Mouse (Mus musculus): ENCODE results near the gene Slc44a5.
"Not testable (repeated sequence)": the region's sequence is repeated elsewhere in the genome, so short reads cannot be mapped to it uniquely, and the experiment has no call there.

Gene Slc44a5

DNA sequence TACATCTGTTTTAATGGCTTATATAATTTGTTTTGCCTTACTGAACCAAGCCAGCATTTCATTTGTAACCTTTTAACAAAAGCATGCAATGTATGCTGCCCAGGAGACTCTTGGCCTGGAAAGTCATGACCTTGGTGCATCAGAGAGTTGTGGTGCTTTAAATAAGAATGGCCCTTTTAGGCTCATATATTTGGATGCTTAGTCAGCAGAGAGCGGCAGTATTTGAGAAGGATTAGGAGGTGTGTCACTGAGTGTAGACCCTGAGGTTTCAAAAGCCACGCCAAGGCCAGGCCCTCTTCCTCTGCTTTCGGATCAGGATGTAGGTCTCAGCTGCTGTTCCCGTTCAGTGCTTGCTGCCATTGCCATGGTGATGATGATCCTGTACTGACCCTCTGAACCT is 3.8 kb upstream of the Slc44a5 start:
- DNase-seq (ENCODE audit: low spot score in 2 of 2), result no peak

DNA sequence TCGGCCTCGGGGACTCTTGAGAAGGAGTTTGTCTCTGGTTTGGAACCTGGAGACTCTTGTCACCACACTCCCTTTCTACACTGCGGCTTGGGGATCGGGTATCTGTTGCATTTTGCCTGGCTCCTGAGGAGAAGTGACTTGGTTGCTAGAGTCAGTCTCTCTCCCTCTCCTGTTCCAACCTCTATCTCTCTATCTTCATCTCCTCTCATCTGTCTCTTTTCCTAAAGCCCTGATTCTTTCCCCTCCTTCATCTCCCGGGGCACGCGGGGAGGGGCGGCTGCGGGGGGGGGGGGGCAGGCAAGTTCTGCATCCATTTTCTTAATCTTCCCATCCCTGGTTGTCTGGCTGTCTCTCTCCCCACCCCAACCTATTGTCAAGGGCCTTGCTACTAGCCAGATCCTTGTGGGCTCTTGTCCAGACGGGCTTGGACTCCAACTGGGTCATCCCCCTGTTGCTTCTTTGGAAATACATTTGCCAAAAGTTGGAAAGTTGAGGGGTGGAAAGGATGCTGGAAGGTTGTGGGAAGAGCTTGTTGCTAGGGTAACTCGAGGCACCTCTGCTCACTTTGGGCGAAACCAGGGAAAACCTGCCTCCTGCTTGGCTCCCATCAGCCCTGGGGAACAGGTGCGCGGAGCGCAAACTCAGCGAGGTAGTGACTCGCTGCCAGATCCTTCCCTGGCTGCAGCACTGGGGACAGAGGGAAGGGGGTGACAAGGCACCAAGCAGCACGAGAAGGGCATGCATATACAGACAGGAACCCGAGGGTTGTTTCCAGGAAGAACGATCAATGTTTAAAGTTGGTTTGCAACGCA is 919 bp downstream of the Slc44a5 start:
- DNase-seq (ENCODE audit: low spot score in 2 of 2), result no peak

DNA sequence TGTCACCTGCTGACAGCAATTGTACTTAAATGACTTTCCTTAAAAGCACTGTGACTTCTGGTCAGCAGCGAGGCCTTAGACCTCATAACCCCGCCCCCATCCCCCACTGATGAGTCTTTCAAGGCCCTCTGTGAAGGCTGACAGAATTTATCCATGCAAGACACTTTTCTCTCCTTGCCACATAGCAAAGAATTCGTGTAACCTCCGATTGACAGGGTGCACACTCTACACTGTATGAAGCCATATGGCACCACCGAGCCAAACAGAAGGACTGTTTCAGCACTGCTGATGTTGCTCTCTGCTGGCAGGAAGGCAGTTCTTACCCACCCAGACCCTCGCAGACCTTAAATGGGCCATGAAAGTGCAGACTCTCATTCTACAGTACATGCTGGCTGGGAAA is 1.8 kb downstream of the Slc44a5 start:
- no peak for DNase-seq (ENCODE audit: low spot score in 2 of 2)

DNA sequence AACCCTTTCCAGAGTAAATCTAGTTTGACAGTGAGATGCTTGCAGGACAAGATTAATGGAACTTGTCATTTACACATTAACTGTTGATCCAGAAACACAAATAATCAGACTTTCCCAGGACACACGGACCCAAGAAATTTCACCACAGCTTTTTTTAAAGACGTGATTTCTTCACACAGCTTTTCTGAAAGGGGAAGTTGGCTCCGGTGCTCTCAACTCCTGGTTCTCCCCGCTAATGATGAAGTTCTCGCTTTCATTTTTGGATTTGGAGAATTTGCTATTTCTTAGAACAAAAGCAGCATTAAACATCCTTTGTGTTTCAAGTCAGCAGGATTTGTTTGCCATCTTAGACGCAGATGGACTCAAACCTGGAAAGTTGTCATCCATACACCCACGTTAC is 2.6 kb downstream of the Slc44a5 start:
- no peak for DNase-seq (ENCODE audit: low spot score in 2 of 2)

DNA sequence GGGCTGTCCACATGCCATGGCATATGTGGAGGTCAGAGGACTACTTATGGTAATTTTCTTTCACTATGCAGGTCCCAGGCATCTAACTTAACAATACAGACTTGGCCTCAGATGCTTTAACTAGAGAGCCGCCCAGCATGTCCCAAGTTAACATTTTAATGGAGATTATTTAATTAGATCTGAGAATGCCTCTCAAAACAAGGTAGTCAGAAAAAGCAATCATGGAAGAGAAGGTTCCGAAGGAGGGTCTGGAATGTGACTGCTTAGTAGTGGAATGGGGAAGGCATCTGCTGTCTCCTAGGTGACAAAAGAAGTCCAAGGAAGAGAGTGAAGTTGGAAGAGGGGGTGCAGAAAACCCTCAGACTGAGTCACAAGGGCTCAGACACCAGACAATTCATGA is 7.4 kb downstream of the Slc44a5 start:
- no peak for DNase-seq (ENCODE audit: low spot score in 2 of 2)

DNA sequence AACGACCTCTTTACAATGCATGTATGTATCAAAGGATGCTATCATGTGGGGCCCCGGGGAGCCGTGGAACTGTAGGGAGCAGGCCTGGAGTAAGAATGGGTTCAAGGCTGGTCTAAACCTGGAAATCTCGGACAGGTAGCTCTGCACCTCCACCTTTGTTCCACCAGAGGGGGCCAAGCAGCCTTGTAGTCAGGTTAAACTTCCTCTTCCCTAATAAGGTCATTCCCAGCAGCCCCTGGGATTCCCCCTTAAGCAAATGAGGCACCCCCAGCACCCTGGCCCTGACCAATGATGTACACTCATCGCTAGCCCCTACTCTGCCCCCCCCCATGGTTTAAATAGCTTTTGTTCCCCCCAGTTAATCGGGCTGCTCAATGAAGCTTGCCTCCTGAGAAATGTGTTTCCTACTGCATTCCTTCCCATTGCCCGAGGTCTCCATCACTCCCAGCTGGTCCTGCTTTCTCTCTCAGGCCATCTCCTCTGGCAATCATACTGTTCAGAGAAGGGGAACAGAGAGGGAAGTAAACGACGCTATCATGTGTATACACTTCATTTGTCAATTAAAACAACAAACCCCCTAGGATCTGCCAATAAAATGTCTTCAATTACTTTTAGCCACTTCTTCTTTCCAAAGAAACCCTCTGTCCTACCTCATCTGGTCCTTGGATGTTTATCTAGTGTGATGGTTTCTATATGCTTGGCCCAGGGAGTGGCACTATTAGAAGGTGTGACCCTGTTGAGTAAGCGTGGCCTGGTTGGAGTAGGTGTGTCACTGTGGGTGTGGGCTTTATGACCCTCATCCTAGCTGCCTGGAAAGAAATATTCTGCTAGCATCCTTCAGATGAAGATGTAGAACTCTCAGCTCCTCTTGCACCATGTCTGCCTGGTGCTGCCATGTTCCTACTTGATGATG is 11.4 kb downstream of the Slc44a5 start:
- DNase-seq (ENCODE audit: low spot score in 2 of 2), result no peak

DNA sequence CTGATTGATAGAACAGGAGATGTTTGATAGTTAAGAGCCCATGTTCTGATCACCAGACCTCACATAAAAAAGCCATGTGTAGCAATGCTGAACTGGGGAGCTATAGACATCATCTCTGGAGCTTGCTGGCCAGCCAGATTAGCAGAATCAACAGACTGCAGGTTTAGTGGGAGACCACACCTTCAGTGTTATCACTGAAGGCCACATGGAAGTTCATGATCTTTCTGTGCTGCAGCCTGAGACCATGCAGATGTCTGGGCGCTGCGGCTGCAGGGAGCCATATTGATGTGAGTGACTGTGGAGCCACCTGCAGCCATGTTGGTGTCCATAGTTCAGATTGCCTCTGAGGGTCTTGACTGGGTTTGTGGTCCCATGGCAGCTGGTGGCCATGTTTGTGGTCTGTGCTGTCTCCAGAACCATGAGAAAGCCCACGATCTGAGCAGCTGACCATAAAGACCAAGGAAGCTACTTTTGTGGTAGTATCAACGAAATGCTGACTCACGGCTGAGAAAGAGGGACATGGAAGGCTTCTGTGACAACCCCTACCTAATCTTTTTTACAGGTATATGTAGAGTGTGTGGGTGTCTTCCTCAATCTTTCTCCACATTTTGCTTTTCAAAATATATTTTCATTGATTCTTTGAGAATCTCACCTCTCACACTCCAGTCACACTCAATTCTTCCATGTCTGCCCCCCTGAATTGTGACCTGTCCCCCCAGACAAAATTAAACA is 26.7 kb downstream of the Slc44a5 start:
- DNase-seq (ENCODE audit: low spot score in 2 of 2), result no peak

DNA sequence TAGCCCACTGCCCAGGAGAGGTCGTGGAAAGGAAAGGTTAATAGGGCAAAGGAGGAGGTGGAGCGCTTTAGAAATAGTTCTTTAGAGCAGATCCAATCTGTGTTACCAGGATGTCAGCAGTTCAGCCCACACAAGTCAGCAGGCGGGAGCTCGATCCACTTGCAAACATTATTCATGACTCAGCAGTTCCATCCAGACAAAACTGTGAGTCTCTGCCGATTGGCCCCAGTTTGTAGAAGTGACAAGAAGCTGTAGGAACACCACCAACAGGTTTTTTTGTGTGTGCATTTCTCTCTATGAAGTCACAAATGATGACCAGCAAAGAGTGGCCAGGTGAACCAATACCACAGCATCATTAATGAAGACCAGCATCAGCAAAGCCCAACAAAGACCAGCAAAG is 28.1 kb downstream of the Slc44a5 start:
- DNase-seq (ENCODE audit: low spot score in 2 of 2), result no peak

DNA sequence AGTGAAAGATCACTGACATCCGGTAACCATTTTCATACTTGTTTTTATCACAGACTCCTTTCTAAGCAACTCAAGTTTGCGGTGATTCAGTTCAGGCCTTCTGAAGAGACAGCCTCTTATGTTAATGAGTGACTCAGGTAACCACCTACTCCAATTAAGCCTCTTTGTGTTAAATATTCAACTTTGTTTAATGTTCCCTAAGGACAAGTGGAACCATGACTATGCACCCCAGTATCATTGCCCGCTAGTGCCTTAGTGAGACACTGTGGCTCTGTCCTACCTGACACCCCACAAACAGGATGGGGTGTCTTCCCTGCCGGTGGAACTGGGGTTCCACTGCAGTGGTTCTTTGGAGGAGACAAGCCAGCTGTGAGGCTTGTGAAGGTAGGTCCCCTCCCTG is 73.6 kb downstream of the Slc44a5 start:
- DNase-seq (ENCODE audit: low spot score in 2 of 2), result no peak

DNA sequence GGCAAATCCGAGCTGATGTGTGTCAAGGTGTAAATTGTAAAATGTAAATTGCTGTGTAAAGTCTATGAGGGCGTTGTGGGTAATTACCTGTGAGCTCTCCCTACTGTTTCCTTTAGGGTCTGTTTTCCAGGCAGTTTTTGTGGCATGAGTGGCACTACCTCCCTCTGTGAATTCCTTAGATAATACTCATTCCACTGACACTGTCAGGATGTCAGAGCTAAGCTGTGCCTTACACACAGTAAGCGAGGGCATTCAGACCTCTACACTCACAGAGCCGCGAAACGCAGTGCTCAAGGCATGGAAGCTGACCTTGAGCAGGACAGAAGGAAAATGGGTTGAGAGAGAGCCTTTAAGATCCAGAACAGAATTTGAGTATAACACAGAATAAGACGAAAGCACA is 80.1 kb downstream of the Slc44a5 start:
- DNase-seq (ENCODE audit: low spot score in 2 of 2), result no peak

DNA sequence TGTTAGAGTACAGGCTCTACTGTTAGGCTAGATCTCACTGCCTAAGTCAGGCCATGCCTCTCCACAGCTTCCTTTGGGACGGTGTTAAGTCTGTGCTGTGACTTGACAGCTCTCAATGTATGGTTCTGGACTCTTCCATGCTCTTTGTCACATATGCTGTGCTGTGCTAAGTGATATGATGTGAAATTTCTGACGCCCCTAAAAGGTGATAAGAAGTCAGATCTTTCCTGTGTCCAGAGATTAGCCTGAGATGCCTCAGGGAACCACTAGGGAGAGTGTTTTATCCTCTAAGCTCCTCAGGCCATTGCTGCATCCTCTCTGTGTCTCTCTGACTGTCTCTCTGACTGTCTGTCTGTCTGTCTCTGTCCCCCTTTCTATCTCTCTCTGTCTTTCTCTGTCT is 84.2 kb downstream of the Slc44a5 start:
- DNase-seq (ENCODE audit: low spot score in 2 of 2), result no peak

DNA sequence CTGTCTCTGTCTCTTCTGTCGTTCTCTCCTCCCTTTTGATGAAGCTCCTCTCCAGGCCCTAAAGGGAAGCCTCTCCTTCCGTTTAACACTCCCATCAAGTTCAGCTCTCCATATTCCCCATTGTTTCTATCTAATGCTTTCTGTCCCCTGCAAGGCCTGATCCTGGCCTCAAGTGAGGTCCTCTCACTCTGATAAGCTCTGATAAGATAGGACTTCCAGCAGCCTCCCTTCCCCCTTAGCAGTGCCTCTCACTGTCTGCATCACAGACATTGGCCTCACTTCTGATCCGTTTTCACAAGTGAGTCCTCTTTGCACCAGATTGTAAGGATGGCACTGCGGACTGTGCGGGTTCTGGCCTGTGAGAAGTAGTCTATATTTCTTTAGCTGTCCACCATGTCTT is 85.0 kb downstream of the Slc44a5 start:
- DNase-seq (ENCODE audit: low spot score in 2 of 2), result no peak

DNA sequence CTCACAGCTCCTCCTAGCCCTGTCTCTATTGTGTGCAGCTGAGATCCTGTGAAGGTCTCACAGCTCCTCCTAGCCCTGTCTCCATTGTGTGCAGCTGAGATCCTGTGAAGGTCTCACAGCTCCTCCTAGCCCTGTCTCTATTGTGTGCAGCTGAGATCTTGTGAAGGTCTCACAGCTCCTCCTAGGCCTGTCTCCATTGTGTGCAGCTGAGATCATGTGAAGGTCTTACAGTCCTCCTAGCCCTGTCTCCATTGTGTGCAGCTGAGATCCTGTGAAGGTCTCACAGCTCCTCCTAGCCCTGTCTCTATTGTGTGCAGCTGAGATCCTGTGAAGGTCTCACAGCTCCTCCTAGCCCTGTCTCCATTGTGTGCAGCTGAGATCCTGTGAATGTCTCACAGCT is 98.8 kb downstream of the Slc44a5 start:
- DNase-seq (ENCODE audit: low spot score in 2 of 2), result not testable (repeated sequence)

DNA sequence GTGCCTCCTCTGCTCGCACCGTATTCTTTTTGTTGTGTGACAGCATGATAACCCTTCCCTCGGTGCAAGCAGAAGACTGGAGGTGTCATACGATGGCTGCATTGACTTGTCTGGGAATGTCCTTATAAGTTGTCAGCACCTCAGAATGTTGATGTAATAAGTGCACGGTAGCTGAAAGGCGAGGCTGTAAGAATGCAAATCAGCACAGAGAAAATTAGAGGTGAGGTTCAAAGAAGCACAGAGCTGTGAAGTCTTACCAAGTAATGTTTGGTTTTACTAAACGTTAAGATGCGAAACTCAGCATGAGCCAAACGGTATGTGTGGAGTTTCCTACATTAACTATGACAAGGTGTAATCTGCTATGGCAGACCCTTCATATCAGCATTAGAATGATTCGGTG is 102.5 kb downstream of the Slc44a5 start:
- DNase-seq (ENCODE audit: low spot score in 2 of 2), result no peak

DNA sequence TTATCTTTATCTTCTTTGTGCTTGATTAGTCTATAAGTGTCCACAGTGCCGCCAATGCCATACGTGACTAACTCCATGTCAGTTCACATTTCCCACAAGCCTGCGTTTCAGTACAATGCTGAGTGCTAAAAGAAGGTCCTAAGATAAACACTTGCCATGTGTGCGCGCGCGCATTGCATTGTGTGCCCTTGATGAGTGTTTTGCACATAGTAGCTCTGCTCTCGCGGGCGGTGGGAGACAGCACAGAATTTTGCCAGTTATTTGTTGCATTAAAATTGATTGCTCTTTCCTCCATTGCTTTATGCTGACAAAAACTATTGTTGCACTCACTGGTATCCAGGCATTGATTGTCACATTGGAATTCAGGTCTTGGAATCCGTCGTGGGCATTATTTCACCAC is 108.5 kb downstream of the Slc44a5 start:
- no peak for DNase-seq (ENCODE audit: low spot score in 2 of 2)

DNA sequence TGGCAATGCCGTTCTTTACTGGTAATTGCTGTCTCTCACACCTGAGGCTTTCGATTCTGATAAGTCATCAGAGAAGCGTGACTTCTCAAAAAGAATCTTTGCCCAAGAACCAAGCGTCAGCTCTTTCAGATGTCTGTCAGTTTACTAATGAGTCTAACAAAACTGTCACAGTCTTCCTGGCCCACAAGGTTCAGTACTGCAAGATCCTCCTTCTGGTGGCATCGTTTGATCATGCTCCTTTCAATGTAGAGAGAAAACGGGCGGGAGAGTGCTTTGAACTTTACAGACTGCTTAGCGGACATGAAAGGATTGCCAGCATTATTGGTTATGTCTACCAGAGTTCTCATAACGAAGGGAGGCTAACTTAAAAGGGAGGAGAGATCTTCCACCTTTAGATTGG is 109.0 kb downstream of the Slc44a5 start:
- no peak for DNase-seq (ENCODE audit: low spot score in 2 of 2)

DNA sequence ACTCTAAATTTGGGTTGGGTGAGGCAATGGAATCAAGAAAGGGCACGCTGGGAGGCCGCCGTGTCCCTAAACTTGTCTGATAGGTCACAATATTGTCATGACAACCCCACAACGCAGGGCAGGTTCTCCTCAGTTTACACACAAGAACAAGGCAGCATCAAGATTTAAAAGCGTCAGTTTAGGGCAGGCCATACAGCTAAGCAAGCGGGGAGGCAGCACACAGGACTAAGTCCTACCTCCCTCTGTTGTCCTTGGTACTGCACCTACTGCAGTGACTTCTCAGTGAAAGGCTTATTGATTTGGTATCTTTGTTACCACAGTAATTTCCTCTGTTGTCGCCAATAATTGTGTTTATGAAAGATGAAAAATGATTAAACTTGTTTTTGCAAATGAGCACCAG is 109.7 kb downstream of the Slc44a5 start:
- DNase-seq (ENCODE audit: low spot score in 2 of 2), result no peak

DNA sequence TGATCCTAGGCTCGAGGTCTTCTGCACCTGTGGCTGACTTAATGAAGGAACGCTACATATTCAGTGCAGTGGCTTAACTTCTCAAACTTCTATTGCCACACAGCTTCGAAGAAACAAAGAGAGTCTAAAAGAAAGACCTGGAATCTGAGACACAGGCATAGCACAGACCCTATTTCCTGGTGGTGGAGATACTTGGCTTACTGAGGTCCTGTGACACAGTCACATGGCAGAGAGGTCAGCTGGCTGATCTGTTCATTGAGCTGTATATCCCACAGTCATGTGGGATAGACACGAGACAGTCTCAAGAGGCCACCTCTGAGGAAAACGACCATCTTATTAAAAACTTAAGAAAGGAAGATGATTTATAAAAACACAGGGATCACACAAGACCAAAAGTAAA is 116.8 kb downstream of the Slc44a5 start:
- no peak for DNase-seq (ENCODE audit: low spot score in 2 of 2)

DNA sequence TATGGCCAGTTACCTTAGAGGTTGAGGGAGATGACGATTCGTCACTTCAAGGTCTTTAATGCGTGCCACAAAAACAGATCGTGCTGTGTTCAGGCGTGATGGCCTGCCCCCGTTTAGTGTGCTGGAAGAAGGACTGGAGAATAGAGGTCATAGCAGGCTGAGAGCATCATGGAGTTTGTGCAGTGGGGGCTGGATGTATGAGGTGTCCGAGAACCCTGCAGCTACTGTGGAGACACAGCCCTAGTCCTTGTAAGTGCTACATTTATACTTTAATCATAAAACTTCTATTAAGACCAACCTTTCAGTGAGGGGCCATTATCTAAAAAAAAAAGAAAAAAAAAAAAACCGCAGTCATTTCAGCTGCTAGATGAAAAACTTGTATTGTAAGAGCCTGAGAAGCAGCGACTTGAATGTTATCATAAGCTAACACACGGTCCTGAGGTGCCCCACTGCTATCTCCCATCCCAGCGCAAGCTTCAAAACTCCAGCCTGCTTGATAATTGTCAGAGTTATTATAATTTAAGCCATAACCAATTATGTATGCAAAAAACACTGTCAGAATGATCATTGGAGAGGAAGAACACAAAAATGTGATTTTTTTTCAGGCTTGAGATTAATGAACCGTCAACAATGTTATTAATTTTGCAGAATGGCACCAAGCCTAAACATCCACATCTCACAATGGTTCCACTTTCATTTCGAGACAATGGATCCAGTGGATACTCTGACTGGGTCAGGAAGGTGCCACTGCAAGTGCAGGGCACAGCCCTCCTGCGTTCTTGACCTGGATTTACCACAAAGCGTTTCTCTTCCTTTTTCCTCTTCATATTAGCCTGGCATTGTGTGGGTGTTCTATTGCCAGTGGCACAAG is 118.5 kb downstream of the Slc44a5 start:
- DNase-seq (ENCODE audit: low spot score in 2 of 2), result no peak

DNA sequence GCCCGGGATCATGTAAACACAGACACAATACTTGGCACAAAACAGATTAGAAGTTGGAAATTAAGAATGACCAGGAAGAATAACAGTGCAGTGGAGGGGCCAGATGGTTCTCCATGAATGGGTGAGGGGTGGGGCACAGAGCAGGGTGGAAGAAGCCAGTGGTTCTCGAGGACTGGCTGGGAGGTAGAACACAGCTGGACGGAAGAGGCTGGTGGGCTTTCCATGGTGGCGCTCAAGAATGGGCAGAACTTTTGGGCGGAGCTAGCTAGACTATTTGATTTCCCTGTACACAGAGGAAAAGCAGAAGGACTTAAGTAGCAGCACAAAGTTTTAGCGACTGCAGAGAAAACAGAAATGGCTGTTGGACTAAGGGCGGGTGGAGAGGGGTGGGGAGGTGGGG is 119.2 kb downstream of the Slc44a5 start:
- DNase-seq (ENCODE audit: low spot score in 2 of 2), result no peak

DNA sequence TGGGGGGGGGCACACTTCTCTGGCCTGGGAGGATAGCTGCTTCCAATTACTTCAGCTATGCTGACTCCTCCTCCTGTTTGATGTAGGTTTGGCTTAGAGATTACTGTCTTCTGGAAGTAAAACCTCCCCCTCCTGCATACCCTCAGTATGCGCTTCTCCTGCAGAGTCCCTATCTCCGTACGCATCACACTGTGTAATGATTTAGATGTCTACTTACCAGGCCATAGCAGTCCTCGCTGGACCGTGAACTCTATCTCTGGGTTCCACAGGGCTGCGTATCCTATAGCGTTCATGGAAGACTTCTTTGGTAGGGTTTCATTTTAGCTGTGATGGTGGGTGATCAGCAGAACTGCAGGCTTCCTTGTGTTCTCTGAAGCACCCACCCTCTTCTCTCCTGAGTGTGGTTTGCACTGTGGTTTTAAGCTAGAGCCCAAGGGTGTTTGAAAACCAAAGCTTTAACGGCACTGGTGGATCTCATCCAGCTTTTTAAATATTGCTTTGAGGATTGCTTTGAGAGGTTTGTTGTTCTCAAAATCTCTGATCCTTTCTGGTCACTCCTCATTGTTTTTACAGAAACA is 120.6 kb downstream of the Slc44a5 start:
- no peak for DNase-seq (ENCODE audit: low spot score in 2 of 2)

Measured in urinary bladder, postnatal 4 days (tissue).